Mouse (Mus musculus) adipocyte (in vitro differentiated cells): Measurements from ENCODE around the gene Nfyc.

Source experiments
- DNase-seq: peaks from one replicate; pipeline ENCODE4 v3.0.0-alpha.2; 2016; ENCODE audit warnings: low spot score

The Nfyc gene

GRCm38 (mm10) chr4:120713856-120714497 lies 117.4 kb downstream of the Nfyc start:
- no peak for DNase-seq

- peak; percentile 46 for DNase-seq
These were observed 118.4 kb downstream of the Nfyc start for GRCm38 (mm10) chr4:120713021-120713420.

GRCm38 (mm10) chr4:120712236-120712635 lies 119.1 kb downstream of the Nfyc start:
- DNase-seq = no peak
